Mouse (Mus musculus): ENCODE measurements around the gene Brwd1.

DNA sequence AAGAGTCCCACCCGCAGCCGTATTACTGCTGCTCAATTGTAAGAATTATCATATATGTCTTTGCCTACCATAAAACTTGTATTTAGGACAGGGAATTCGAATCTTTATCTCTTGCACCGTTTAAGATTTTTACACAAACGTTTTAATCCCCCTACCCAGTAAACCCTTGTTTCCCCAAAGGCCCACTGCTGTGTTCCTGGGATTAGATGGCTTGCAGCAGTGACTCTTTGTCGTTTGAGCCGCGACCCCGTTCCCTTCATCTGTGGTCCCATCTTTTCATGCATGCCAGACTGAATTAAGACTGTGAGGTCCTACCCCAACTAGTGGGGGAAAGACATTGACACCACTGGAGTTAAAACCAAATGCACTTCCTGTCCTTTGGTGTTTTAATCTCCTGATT lies 46.1 kb upstream of the Brwd1 start:
- TF ChIP-seq CTCF (IDR thresholded peaks at IDR 0.05; ENCODE audit: insufficient read depth, low read depth, low read length), result no peak
- no peak for TF ChIP-seq POLR2A (IDR thresholded peaks at IDR 0.05; ENCODE audit: insufficient read depth, low read depth, low read length)

Data from olfactory bulb, adult 2 months (tissue).